Mouse (Mus musculus) kidney, adult 2 months (tissue): ENCODE results near the gene Slc25a28. TPM values are rescaled to one million over a fixed set of nuclear protein-coding genes. Genes with fewer than 3 reads are reported as not detected.

Experiments
- DNase-seq: peaks from one replicate; pipeline ENCODE4 v3.0.0; 2021
- H3K27ac ChIP-seq: fragments of 200-500 bp; 2 replicates; pipeline ENCODE4 v1.5.1; 2012; ENCODE audit warnings: low read depth, low read length, control low read depth, inconsistent platforms; ENCODE audit not compliant: insufficient read depth
- H3K27me3 ChIP-seq: fragments of 200-500 bp; replicated peaks from 2 replicates; pipeline ENCODE4 v1.6.1; 2012; ENCODE audit warnings: mild to moderate bottlenecking, moderate library complexity, low read length, inconsistent platforms; ENCODE audit not compliant: control insufficient read depth, insufficient read depth
- H3K36me3 ChIP-seq: fragments of 200-500 bp; 2 replicates; pipeline ENCODE4 v1.6.1; 2012; ENCODE audit warnings: mild to moderate bottlenecking, moderate library complexity, low read length, inconsistent platforms; ENCODE audit not compliant: control insufficient read depth, insufficient read depth
- H3K4me1 ChIP-seq: fragments of 200-500 bp; 2 replicates; pipeline ENCODE4 v1.6.1; 2011; ENCODE audit warnings: low read length; ENCODE audit not compliant: control insufficient read depth, insufficient read depth
- H3K4me3 ChIP-seq: fragments of 200-500 bp; 2 replicates; pipeline ENCODE4 v1.5.1; 2011; ENCODE audit warnings: mild to moderate bottlenecking, low read depth, low read length, control low read depth; ENCODE audit not compliant: insufficient read depth
- CTCF ChIP-seq: fragments of 200-500 bp; conservative IDR thresholded peaks from 2 replicates; pipeline ENCODE4 v1.5.1; 2011; ENCODE audit warnings: low read depth, mild to moderate bottlenecking, control low read depth, low read length, moderate library complexity, mixed read lengths; ENCODE audit not compliant: insufficient read depth, insufficient read length
- POLR2A ChIP-seq: fragments of 200-500 bp; IDR thresholded peaks from one replicate; pipeline ENCODE4 v1.6.1; 2011; ENCODE audit warnings: low read depth, low read length, control low read depth
- WGBS: fragments of 180-500 bp; shearing (Covaris S2); methylation state at CpG from one replicate; pipeline ENCODE4 v1.1.7; 2018; 5-methylcytosine and 5-hydroxymethylcytosine counted together
- polyA plus RNA-seq: library from polyadenylated mRNA; depleted of rRNA; stranded (reverse); fragments of >200 nt; gene quantifications from 2 replicates; pipeline ENCODE4 v1.2.3, GENCODE M21; 2012

Slc25a28 gene
- polyA plus RNA-seq, 1 experiment: 83.2 TPM

DNA sequence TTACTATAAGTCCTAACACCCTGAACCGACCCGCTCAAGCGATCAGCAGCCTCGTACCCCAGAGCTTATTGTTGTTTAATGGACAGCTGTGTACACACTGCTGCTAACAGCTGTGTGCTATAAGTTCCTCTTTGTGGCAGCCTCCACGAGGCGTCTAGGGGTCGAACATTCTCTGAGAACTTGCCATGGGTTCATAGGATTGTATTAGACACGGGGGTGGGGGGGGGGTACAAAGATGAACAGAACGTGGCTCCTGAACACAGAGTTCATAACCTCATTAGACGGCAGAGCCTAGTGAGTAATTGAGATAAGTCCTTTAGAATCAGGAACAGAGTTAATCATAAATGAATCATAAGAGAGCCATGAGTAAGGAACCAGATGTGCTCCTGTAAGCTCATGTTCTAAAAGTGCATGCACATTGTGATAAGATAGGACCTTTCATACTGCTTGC is 20.9 kb upstream of the Slc25a28 start:
- 40% methylated on average over 10 of the region's 10 CpGs for WGBS
- DNase-seq: no peak
- no peaks in the 10 kb centered on the region for H3K27me3 ChIP-seq
- H3K27ac ChIP-seq: no peak overlapping the region
- peaks cover 19% of the 10 kb centered on the region for H3K4me1 ChIP-seq
- no peaks in the 10 kb centered on the region for H3K36me3 ChIP-seq
- H3K4me3 ChIP-seq: no peak overlapping the region
- TF ChIP-seq CTCF (no peak), POLR2A (no peak)

DNA sequence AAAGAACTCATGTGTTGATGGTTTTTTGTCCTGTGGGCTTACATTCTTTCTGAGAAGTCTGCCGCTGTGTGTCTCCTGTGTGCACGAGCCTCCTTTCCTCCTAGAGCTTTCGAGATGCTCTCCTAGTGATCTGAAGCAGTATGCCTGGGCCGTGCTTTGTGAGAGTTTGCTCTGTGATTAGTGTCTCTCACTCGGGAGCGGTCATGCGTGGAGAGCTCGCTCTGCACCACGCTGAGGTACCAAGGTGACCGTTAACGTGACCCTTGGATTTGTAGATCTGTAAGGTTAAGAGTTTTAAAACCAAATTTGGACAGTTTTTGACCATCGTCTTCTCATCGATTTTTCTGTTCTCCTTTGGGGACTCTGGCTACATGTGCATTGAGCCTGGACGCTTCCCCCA is 18.1 kb upstream of the Slc25a28 start:
- Histone ChIP-seq H3K4me3 (no peak overlapping the region), H3K4me1 (peaks cover 13% of the 10 kb centered on the region), H3K36me3 (no peaks in the 10 kb centered on the region), H3K27me3 (no peaks in the 10 kb centered on the region), H3K27ac (no peak overlapping the region)
- DNase-seq: peak; percentile 70
- no peak for TF ChIP-seq CTCF
- no peak for TF ChIP-seq POLR2A
- WGBS: 56% methylated on average over 14 of the region's 14 CpGs

DNA sequence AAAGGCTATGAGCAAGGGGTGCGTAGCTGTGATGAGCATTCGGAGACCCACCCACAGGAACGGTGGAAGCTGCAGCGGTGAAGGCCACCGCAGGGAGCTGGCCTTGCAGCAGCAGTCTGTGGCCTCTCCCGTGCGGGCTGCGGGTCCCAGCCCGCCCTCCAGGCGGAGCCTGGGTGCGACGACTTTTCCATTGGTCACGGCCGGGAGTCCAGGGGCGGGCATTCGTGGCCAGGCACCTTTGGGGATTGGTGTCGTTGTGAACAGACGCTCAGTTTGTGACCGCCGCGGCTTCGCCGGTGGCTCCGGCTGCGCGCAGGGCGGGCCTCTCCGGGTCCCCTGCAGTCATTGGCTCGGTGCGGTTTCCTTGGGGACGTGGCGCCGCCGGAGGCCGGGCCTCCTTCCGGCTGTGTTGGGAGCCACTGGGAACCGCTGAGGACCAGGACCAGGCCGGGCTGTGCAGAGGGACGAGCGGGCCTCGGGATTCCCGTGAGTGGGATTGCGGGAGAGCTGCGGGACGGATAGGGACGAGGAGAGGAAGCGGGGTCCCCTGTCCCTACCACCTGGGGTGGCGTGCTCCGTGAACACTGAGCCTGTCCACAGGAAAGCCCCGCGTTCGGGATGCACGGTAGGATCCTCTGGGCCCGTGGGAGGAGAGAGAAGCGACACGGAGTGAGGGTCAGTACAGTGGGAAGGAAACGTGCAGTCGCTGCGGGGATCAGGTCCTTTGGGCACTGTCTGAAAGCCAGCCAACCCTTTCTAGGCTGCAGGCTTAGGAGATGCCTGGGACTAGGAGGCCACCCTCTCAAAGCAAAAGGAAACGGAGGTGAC is 15.0 kb upstream of the Slc25a28 start, which contains the start of gene Entpd7:
Gene Entpd7, plus strand, starts transcription at position 254 of the 828 bp plus-strand sequence.
- Histone ChIP-seq H3K4me1 (peaks cover 3% of the 10 kb centered on the region), H3K4me3 (peak within 1 kb of the TSS; percentile 84), H3K27ac (peak within 1 kb of the TSS; percentile 43; the same call in 1 of the 2 replicates), H3K36me3 (no peaks in the 10 kb centered on the region), H3K27me3 (no peaks in the 10 kb centered on the region)
- under 1% methylated on average over 60 of the region's 60 CpGs for WGBS
- DNase-seq: peak; percentile 99
- peak; percentile 91 for TF ChIP-seq POLR2A
- peak; percentile 45 for TF ChIP-seq CTCF

DNA sequence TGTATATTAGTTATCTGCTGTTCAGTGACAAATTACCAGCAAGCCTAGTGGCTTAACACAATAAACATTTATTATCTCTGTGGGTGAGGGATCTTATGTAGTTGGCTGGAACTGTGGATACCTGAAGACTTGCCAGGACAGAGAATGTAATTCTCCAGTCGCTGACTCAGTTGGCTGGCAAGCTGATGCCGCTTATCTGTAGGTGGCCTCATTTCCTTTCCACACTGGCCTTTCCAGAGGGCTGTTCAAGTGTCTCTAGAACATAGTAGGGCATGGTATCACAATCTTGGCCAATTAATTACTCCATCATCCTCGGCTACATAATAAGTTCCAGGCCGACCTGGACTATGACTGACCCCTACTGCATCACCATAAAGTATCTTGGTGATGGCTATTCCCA is 6.9 kb upstream of the Slc25a28 start:
- no peak for DNase-seq
- no peak overlapping the region for H3K4me3 ChIP-seq
- no peaks in the 10 kb centered on the region for H3K36me3 ChIP-seq
- WGBS: 92% methylated on average over 4 of the region's 4 CpGs
- no peak overlapping the region for H3K27ac ChIP-seq
- no peaks in the 10 kb centered on the region for H3K4me1 ChIP-seq
- no peak for TF ChIP-seq CTCF
- TF ChIP-seq POLR2A: no peak
- no peaks in the 10 kb centered on the region for H3K27me3 ChIP-seq

DNA sequence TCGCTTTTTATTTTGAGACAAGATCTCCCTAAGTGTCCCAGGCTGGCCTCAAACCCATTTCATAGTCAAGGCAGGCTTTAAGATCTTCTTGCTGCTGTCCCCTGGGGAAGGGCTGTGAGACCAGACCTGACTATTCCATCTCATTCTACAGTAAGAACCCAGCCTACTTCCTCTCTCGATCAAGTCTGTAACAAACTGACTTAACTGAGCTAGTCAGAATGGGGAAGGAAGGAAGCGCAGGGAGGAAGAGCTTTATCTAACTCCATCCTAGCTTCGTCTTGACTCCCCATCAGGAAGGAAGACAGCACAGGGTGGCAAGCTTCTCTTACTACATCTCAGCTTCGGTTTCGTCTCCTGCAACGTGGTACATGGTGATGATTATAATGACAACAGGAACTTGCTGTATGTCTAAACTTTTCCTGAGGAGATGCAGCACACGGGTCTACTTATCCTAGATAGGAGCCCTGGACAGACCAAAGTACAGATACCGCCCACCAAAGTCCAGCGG is 4.8 kb upstream of the Slc25a28 start:
- TF ChIP-seq CTCF: no peak
- TF ChIP-seq POLR2A: no peak
- Histone ChIP-seq H3K36me3 (no peaks in the 10 kb centered on the region), H3K4me1 (no peaks in the 10 kb centered on the region; the same call in 1 of the 2 replicates), H3K27me3 (no peaks in the 10 kb centered on the region), H3K4me3 (no peak overlapping the region), H3K27ac (no peak overlapping the region)
- WGBS: 62% methylated on average over 10 of the region's 10 CpGs
- DNase-seq: no peak

DNA sequence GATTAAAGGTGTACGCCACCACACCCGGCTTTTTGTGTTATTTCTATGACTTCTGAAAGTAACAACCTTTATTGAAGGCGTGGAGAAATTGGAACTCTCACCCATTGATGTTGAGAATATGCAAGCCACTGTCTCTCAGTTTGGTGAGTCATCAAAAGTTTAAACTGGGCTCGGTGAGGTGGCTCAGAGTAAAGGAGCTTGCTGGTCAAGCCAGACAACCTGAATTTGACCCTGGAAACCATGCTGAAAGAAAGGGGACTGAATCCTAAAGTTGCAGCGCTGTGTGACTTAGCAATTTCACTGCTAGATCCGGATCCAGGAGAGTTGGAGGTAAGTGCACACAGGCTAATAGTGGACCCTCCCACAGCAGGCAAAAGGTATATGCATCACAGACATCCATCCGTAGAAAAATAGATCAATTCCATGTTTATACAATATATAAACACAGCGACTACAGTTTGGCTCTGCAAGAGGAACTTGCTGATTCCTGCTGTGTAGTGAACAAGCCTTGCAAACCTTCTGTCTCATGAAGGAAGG is 3.9 kb upstream of the Slc25a28 start:
- DNase-seq: no peak
- H3K4me1 ChIP-seq: peaks cover 1% of the 10 kb centered on the region; the same call in 1 of the 2 replicates
- TF ChIP-seq CTCF (no peak), POLR2A (no peak)
- WGBS: 81% methylated on average over 8 of the region's 8 CpGs
- no peak overlapping the region for H3K27ac ChIP-seq
- H3K4me3 ChIP-seq: no peak overlapping the region
- H3K36me3 ChIP-seq: no peaks in the 10 kb centered on the region
- no peaks in the 10 kb centered on the region for H3K27me3 ChIP-seq
